Comparison of ENCODE assay signal across 19 mouse cellular contexts in the genomic region with DNA sequence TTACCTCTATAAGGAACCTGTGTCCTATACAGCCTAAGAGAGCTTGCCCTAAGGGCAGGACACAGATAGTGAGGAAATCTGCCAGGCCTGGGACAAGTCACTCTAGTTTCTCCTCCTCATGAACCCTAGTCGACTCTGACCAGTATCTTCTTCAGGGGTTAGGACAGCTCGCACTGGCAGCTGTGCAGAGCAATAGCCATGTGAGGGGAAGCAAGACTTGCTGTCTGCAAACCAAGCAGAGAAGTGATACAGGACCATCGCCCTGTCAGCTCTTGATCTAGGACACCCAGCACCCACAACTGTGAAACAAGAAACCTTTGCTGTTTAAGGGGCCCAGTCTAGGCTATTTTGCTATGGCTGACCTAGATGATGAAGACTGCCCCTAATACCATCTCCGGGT. TPM values are rescaled to one million over a fixed set of nuclear protein-coding genes. Genes with fewer than 3 reads are reported as not detected.
"Had no signal": no experiment of that assay in that cellular context is flagged by ENCODE, and none has a peak within 500 bp of the region (broad histone marks: within the 10 kb centered on the region; RNA-seq: fewer than 3 reads in every experiment).

No protein-coding gene starts in this region.

- H3K4me3 ChIP-seq: liver, embryonic 13.5 days; midbrain, embryonic 12.5 days; midbrain, embryonic 15.5 days; neural tube, embryonic 13.5 days had no signal

- H3K4me2 ChIP-seq: liver, embryonic 13.5 days; midbrain, embryonic 12.5 days; midbrain, embryonic 15.5 days; neural tube, embryonic 13.5 days had no signal

- DNase-seq: kidney, adult 2 months; kidney, postnatal 25 days; liver, embryonic 13.5 days; lung, adult 2 months; thymus, postnatal 25 days had no signal

- H3K27me3 ChIP-seq: liver, embryonic 13.5 days; midbrain, embryonic 12.5 days; midbrain, embryonic 15.5 days; neural tube, embryonic 13.5 days had no signal

- H3K36me3 ChIP-seq: liver, embryonic 13.5 days; midbrain, embryonic 12.5 days; midbrain, embryonic 15.5 days; neural tube, embryonic 13.5 days had no signal

RNA-seq across cellular contexts. Expression of a gene that starts 29.1 kb away (rescaled TPM):
- total RNA-seq: layer of hippocampus, postnatal 14 days; left cerebral cortex, postnatal 10 days; left cerebral cortex, postnatal 36 days; liver, adult 2 months; megakaryocyte progenitor cell, adult 5-6 weeks; megakaryocyte-erythroid progenitor cell, adult 5-6 weeks had no signal
- polyA plus RNA-seq: intestine, embryonic 14.5 days; intestine, postnatal 0 days; large intestine, adult 2 months; liver, adult 2 months; liver, embryonic 13.5 days; liver, embryonic 16.5 days; midbrain, embryonic 12.5 days; midbrain, embryonic 15.5 days; neural tube, embryonic 13.5 days; small intestine, adult 2 months had no signal
